Mouse (Mus musculus): ENCODE data around the gene Hdgfl1.

GRCm38 (mm10) chr13:26724250-26724649 is 45.7 kb downstream of the Hdgfl1 start:
- no peak for TF ChIP-seq POLR2A (IDR thresholded peaks at IDR 0.05; ENCODE audit: low read depth, low read length)
- TF ChIP-seq CTCF (conservative IDR thresholded peaks at IDR 0.05; ENCODE audit: insufficient read depth, insufficient read length, low read depth, low read length): no peak

All from kidney, adult 2 months (tissue).